Mouse (Mus musculus): Measurements from ENCODE around the gene Clec3a.

Clec3a gene

DNA sequence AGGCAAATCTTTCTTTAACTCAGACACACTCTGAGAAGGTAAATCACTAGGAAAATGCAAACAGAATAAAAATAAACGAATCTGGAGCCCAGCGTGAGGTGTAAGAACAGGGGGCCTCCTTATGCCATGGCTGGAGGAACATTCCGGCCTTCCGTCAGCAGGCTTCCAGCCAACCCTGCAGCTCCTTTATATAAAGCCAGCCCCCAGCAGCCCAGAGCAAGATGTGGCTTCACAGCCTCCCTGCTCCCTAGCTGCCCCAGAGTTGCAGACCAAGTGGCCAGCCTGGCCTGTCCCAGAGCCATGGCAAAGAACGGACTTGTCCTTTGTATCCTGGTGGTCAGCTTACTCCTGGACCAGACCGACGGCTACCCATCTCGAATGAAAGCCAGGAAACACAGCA lies at the start of gene Clec3a:
Gene Clec3a (plus strand): TSS at position 301 of the 400 bp plus-strand sequence.
- in situ Hi-C loops (cut with MboI; ENCODE audit: unreplicated experiment in 2 of 2), result no loop called here

DNA sequence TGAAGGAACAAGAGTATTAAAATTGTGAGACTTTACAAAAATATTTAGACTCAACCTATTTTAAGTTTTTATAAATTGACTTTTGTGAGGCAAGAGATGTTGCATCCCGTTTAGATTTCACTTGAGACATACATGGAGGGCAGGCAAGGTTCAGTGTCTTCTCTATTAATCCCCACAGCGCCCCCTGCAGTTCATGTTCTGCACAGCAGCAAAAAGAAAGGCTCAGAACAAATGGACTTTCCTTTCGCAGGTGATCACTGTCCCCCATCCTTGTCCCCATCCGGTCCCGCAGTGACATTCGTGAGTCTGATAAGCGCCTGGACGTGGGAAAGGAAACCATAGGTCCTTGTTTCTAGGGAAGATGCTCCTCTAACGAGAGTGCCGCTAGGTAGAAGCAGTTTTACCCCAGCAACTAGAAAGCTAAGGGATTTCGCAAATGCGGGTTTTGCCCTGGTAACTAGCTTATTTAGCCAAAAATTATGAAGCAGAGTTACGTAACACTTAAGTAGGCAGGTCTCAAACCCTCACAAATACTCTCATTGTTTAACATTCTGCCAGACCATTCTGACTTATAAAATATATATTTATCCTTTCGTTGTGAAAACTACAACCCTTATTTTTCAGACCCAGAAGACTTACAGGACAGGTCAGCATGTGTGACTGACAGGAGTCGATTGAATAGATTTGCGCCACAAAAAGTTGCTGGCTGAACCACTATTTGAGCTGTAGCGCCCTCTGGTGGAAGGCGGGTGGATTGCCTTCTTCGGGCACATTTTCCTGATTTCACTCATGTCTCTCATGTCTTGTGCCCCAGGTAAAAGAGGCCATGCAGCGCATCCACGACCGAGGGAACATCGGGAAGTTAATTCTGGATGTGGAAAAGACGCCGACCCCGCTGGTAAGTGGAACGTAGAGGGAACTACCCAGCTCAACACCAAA lies 48.6 kb upstream of the Clec3a start:
- in situ Hi-C loops (cut with MboI; ENCODE audit: unreplicated experiment in 2 of 2), result loop anchor here (5.0 to 10.0 kb wide), 2 partner anchors 287 to 705 kb away; no protein-coding TSS in a partner anchor

DNA sequence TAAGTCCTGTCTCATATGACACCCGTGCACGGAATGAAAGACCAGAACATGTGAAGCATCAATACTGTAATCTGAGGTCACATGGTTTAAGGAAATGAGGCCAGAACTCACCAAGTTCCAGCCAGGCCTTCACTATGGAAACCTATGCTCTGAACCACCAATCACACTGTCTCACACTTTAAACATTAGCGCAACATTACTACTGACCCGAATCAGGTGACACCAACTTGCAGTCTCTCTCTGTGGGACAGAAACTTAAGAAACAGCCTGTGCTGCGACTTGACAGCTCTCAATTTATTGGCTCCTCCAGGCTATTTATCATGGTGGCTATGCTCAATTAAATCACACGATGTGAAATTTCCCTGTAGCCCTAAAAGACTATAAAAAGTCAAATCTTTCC lies 43.5 kb upstream of the Clec3a start:
- in situ Hi-C loops (cut with MboI; ENCODE audit: unreplicated experiment in 2 of 2), result loop anchor here in 1 of 2 experiments (5.0 kb wide), 1 partner anchor 63 kb away; the partner anchor contains the start of gene Wwox

GRCm38 (mm10) chr8:114384189-114384588 lies 33.7 kb upstream of the Clec3a start:
- in situ Hi-C loops (cut with MboI; ENCODE audit: unreplicated experiment in 2 of 2), result no loop called here

- in situ Hi-C loops (cut with MboI; ENCODE audit: unreplicated experiment in 2 of 2), result no loop called here
Observed at GRCm38 (mm10) chr8:114387494-114387893, 30.4 kb upstream of the Clec3a start.

DNA sequence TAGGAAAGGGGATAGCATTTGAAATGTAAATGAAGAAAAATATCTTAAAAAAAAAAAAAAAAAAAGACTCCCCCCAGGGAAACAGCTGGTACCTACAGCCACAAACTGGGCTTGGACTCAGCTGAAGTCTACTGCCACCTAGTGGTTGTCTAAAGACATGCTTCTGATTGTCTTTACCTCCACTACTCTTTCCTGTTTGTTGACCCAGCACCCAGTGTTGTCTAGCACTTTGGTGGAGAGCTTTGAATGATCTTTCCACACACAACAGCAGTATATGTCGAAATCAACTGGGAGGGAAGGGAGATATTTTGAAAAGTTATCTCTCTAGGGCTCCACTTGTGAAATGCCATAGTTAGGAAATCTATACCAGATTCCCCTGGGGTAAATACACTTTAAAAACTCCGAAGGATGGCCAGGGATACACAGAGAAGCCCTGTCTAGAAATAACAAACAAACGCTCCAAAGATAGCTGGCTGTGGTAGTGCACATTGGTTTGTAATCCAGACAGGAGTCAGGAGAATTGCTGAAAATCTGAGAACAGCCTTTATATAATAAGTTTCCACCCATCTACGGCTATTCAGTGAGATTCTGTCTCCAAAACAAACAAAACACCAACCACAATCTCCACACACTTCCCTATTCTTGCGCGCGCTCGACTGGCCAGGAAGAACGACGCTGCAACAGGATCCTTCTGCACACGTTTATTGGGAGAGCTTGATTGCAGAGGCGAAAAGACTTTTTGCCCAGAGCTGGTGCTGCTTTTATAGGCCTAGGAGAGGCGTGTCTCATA lies 27.2 kb upstream of the Clec3a start:
- in situ Hi-C loops (cut with MboI; ENCODE audit: unreplicated experiment in 2 of 2), result no loop called here

- in situ Hi-C loops (cut with MboI; ENCODE audit: unreplicated experiment in 2 of 2), result no loop called here
Observed at GRCm38 (mm10) chr8:114398326-114398725, 19.6 kb upstream of the Clec3a start.

- in situ Hi-C loops (cut with MboI; ENCODE audit: unreplicated experiment in 2 of 2), result no loop called here
Observed at GRCm38 (mm10) chr8:114399273-114399672, 18.6 kb upstream of the Clec3a start.

- in situ Hi-C loops (cut with MboI; ENCODE audit: unreplicated experiment in 2 of 2), result no loop called here
Observed at GRCm38 (mm10) chr8:114401679-114402078, 16.2 kb upstream of the Clec3a start.

GRCm38 (mm10) chr8:114411421-114411820 lies 6.5 kb upstream of the Clec3a start:
- in situ Hi-C loops (cut with MboI; ENCODE audit: unreplicated experiment in 2 of 2), result no loop called here

DNA sequence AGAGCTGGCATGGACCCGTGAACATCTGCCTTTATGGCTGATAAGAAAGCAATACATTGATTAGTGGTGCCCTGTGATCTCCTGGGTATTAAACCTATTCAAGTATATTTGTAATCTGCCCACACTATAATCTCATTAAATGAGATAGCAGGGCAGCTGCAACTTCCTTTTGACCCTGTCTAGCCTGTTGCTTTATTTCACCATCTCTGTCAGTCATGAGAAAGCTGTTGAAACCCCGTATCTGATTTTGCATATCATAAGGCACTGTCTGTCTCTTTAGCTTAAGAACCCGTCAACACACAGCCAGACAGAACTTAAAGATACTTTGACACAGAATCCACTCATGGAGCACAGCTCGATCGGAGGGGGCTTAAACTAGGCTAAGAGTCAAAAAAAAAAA lies 600 bp downstream of the Clec3a start:
- in situ Hi-C loops (cut with MboI; ENCODE audit: unreplicated experiment in 2 of 2), result no loop called here

DNA sequence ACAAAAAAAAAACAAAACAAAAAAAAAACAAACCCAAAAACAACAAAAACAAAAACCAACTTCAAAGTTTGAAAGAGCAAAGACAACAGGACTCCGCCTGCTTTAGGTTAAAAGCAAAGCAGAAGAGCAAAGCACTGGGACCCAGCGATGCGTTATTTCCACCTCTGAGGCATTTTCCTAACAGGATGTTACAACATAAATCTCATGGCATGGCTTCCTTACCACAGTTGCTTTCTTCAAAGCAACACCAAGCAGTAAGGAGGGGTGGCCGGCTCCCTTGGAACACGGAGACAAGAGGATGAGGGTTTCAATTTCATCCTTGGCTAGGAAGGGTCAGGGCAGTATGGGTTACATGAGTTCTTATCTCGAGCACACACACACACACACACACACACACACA lies 1.0 kb downstream of the Clec3a start:
- in situ Hi-C loops (cut with MboI; ENCODE audit: unreplicated experiment in 2 of 2), result no loop called here

GRCm38 (mm10) chr8:114421544-114421943 lies 3.7 kb downstream of the Clec3a start:
- in situ Hi-C loops (cut with MboI; ENCODE audit: unreplicated experiment in 2 of 2), result no loop called here

DNA sequence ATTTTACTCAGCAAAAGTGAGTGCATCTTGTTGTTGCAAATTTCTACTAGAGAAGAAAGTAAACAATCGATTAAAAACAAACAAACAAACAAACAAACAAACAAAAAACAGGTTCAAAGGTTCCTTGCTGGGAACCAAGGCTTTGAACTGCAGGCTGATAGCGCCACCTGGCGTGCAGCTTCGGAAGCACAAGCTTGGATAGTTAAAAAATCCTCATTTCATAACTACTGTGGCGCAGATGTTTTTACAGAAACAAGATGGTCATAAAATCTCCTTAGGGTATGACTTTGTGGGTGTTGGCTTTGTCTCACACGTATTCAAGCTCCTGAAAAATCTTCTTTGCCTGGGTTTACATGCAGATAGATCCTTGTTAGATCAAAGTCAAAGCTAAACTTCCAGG lies 20.4 kb downstream of the Clec3a start:
- in situ Hi-C loops (cut with MboI; ENCODE audit: unreplicated experiment in 2 of 2), result loop anchor here (5.0 to 25.0 kb wide), 5 partner anchors 66 to 803 kb away; partner anchors contain the start of genes Mon1b (in 2 of the 2) and Syce1l (in 1 of the 2)

DNA sequence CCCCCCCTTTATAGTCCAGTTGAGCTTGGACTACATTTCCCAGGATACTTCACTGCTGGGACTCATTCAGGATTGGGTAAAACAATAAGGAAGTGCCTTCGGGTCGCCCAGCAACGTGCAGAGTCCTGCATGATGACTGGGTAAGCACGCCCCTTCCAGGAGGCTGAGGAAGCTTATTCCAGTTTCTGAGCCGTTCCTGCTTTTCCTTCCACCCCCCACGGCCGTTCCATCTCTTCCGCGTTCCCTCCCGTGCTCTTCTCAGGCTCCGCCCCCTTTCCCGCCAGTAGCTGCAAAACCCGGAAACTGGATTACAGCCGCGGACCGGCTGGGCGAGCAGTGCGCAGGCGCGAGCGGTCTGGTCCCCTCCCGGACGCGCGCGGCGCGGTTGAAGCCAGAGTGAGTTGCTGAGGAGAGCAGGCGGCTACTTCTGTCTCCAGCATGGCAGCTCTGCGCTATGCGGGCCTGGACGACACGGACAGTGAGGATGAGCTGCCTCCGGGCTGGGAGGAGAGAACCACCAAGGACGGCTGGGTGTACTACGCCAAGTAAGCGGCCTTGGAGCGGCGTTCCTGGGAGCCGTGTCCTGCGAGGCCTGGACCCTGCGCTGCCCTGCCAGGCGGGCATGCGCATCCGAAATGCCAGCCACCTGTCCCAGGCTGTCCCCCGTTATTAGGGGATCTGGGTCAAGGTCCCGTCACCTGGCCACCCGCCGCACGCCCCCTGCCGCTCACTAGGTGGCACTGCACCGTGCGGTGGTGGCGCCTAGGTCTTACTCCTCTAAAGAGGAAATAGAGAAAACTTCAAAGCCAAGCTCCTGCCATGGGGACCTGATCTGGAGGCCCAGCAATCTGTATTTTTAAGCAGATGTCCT lies 21.7 kb downstream of the Clec3a start, which contains the start of gene Wwox:
Gene Wwox (plus strand): TSS at position 322 of the 871 bp plus-strand sequence.
- in situ Hi-C loops (cut with MboI; ENCODE audit: unreplicated experiment in 2 of 2), result loop anchor here (5.0 to 25.0 kb wide), 5 partner anchors 67 to 805 kb away; partner anchors contain the start of genes Mon1b (in 2 of the 2) and Syce1l (in 1 of the 2)

GRCm38 (mm10) chr8:114440205-114440589 lies 22.3 kb downstream of the Clec3a start:
- in situ Hi-C loops (cut with MboI; ENCODE audit: unreplicated experiment in 2 of 2), result loop anchor here in 1 of 2 experiments (25.0 kb wide), 1 partner anchor 803 kb away; the partner anchor contains the start of genes Mon1b and Syce1l

GRCm38 (mm10) chr8:114441616-114442015 lies 23.7 kb downstream of the Clec3a start:
- in situ Hi-C loops (cut with MboI; ENCODE audit: unreplicated experiment in 2 of 2), result loop anchor here in 1 of 2 experiments (25.0 kb wide), 1 partner anchor 804 kb away; the partner anchor contains the start of genes Mon1b and Syce1l

DNA sequence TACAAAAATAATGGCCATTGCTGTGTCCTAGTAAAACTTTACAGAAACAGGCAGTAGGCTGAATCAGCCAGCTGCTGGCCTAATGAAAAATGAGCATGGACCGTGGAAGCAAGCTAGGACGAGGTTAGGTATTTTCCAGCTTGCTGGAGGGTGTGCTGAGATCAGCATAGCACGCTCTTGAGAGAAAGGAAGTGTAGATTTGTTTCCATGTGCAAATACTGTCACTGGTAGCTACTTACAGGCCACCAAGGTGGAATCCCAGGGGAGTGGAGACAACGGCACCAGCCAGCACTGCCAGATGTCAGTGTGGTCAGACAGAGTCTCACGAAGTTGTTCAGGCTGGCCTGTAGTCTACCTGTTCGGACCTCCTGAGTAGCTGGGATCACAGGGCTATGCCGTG lies 29.0 kb downstream of the Clec3a start:
- in situ Hi-C loops (cut with MboI; ENCODE audit: unreplicated experiment in 2 of 2), result loop anchor here in 1 of 2 experiments (25.0 kb wide), 1 partner anchor 810 kb away; the partner anchor contains the start of genes Mon1b and Syce1l

- in situ Hi-C loops (cut with MboI; ENCODE audit: unreplicated experiment in 2 of 2), result loop anchor here (5.0 to 25.0 kb wide), 7 partner anchors 310 to 1985 kb away; no protein-coding TSS in a partner anchor
Observed at GRCm38 (mm10) chr8:114452278-114452677, 34.4 kb downstream of the Clec3a start.
